Mouse (Mus musculus): ENCODE data around the gene Chchd10. TPM values are rescaled to one million over a fixed set of nuclear protein-coding genes. Genes with fewer than 3 reads are reported as not detected.
A peak's percentile ranks its signal among the peaks of the same experiment; 100 is the strongest.
"Not testable (repeated sequence)": the region's sequence is repeated elsewhere in the genome, so short reads cannot be mapped to it uniquely, and the experiment has no call there.

Gene Chchd10
- polyA plus RNA-seq (2015; fragmentation: Nextera tagmentation; extraction: Ambion mirVana) = 198 and 237 TPM in 2 replicates

- Histone ChIP-seq H3K4me3 (ENCODE audit: low read length) (peak within 1 kb of the TSS; percentile 68), H3K9me3 (ENCODE audit: low read length) (no peaks in the 10 kb centered on the region), H3K36me3 (ENCODE audit: insufficient read depth, low read length) (0 out of 2 replicates have a peak, but pooled peaks cover 1% of the 10 kb centered on the region), H3K9ac (replicated peaks; ENCODE audit: low read length) (peak within 1 kb of the TSS; percentile 93), H3K4me2 (replicated peaks; ENCODE audit: low read depth, low read length) (peak within 1 kb of the TSS; percentile 98), H3K27me3 (ENCODE audit: insufficient read depth, low read length) (no peaks in the 10 kb centered on the region), H3K4me1 (ENCODE audit: insufficient read depth, low read length) (peaks cover 45% of the 10 kb centered on the region), H3K27ac (ENCODE audit: low read length) (peak within 1 kb of the TSS; percentile 69)
- no peak for ATAC-seq (ENCODE audit: low FRiP score, low TSS enrichment)
- WGBS = 35% methylated on average over 6 of the region's 6 CpGs
These were observed at the start of gene Chchd10 for GRCm38 (mm10) chr10:75932891-75933290. TSS of gene Chchd10 (plus strand) at chr10:75933130.

- peak overlapping the region; percentile 64 for H3K27ac ChIP-seq (ENCODE audit: low read length)
- H3K4me2 ChIP-seq (replicated peaks; ENCODE audit: low read depth, low read length) = peak overlapping the region; percentile 45
- ATAC-seq (ENCODE audit: low FRiP score, low TSS enrichment) = peak; percentile 79
- peak overlapping the region; percentile 8; the same call in 1 of the 2 replicates for H3K4me3 ChIP-seq (ENCODE audit: low read length)
- H3K27me3 ChIP-seq (ENCODE audit: insufficient read depth, low read length) = no peaks in the 10 kb centered on the region
- WGBS = 2% methylated on average over 10 of the region's 10 CpGs
- H3K9me3 ChIP-seq (ENCODE audit: low read length) = no peaks in the 10 kb centered on the region
- peaks cover 11% of the 10 kb centered on the region; the same call in 1 of the 2 replicates for H3K4me1 ChIP-seq (ENCODE audit: insufficient read depth, low read length)
- H3K9ac ChIP-seq (replicated peaks; ENCODE audit: low read length) = peak overlapping the region; percentile 53; the same call in 1 of the 2 replicates
- H3K36me3 ChIP-seq (ENCODE audit: insufficient read depth, low read length) = no peaks in the 10 kb centered on the region
These were observed 49.7 kb upstream of the Chchd10 start for GRCm38 (mm10) chr10:75883232-75883552.

- ATAC-seq (ENCODE audit: low FRiP score, low TSS enrichment) = no peak
- H3K36me3 ChIP-seq (ENCODE audit: insufficient read depth, low read length) = no peaks in the 10 kb centered on the region
- H3K9me3 ChIP-seq (ENCODE audit: low read length) = no peaks in the 10 kb centered on the region
- H3K27ac ChIP-seq (ENCODE audit: low read length) = no peak overlapping the region
- H3K4me1 ChIP-seq (ENCODE audit: insufficient read depth, low read length) = peaks cover 17% of the 10 kb centered on the region
- no peak overlapping the region for H3K9ac ChIP-seq (replicated peaks; ENCODE audit: low read length)
- H3K4me3 ChIP-seq (ENCODE audit: low read length) = no peak overlapping the region
- H3K4me2 ChIP-seq (replicated peaks; ENCODE audit: low read depth, low read length) = no peak overlapping the region
- no peaks in the 10 kb centered on the region for H3K27me3 ChIP-seq (ENCODE audit: insufficient read depth, low read length)
- 94% methylated on average over 8 of the region's 8 CpGs for WGBS
These were observed 48.2 kb upstream of the Chchd10 start for GRCm38 (mm10) chr10:75884742-75885141.

GRCm38 (mm10) chr10:75887504-75887903 is 45.4 kb upstream of the Chchd10 start:
- ATAC-seq (ENCODE audit: low FRiP score, low TSS enrichment); H3K4me2 ChIP-seq (replicated peaks; ENCODE audit: low read depth, low read length); H3K36me3 ChIP-seq (ENCODE audit: insufficient read depth, low read length); H3K27me3 ChIP-seq (ENCODE audit: insufficient read depth, low read length); H3K9ac ChIP-seq (replicated peaks; ENCODE audit: low read length); H3K9me3 ChIP-seq (ENCODE audit: low read length); H3K4me3 ChIP-seq (ENCODE audit: low read length); H3K27ac ChIP-seq (ENCODE audit: low read length): not testable (repeated sequence)
- peaks cover 22% of the 10 kb centered on the region for H3K4me1 ChIP-seq (ENCODE audit: insufficient read depth, low read length)
- WGBS = 84% methylated on average over 5 of the region's 5 CpGs

GRCm38 (mm10) chr10:75889406-75890153 is 43.4 kb upstream of the Chchd10 start:
- no peak overlapping the region for H3K4me2 ChIP-seq (replicated peaks; ENCODE audit: low read depth, low read length)
- H3K4me3 ChIP-seq (ENCODE audit: low read length) = no peak overlapping the region
- 0 out of 2 replicates have a peak overlapping the region, but pooled peaks have one; percentile 10 for H3K27ac ChIP-seq (ENCODE audit: low read length)
- no peaks in the 10 kb centered on the region for H3K27me3 ChIP-seq (ENCODE audit: insufficient read depth, low read length)
- 23% methylated on average over 8 of the region's 8 CpGs for WGBS
- H3K36me3 ChIP-seq (ENCODE audit: insufficient read depth, low read length) = peaks cover 6% of the 10 kb centered on the region
- H3K9me3 ChIP-seq (ENCODE audit: low read length) = no peaks in the 10 kb centered on the region
- H3K4me1 ChIP-seq (ENCODE audit: insufficient read depth, low read length) = peaks cover 27% of the 10 kb centered on the region
- no peak for ATAC-seq (ENCODE audit: low FRiP score, low TSS enrichment)
- H3K9ac ChIP-seq (replicated peaks; ENCODE audit: low read length) = peak overlapping the region; percentile 37; the same call in 1 of the 2 replicates

- Histone ChIP-seq H3K36me3 (ENCODE audit: insufficient read depth, low read length) (peaks cover 33% of the 10 kb centered on the region), H3K4me3 (ENCODE audit: low read length) (peak within 1 kb of the TSS; percentile 51), H3K27me3 (ENCODE audit: insufficient read depth, low read length) (no peaks in the 10 kb centered on the region), H3K4me1 (ENCODE audit: insufficient read depth, low read length) (peaks cover 27% of the 10 kb centered on the region), H3K4me2 (replicated peaks; ENCODE audit: low read depth, low read length) (peak within 1 kb of the TSS; percentile 87), H3K9ac (replicated peaks; ENCODE audit: low read length) (peak within 1 kb of the TSS; percentile 54), H3K9me3 (ENCODE audit: low read length) (no peaks in the 10 kb centered on the region), H3K27ac (ENCODE audit: low read length) (peak within 1 kb of the TSS; percentile 46)
- peak; percentile 99 for ATAC-seq (ENCODE audit: low FRiP score, low TSS enrichment)
- 2% methylated on average over 50 of the region's 51 CpGs for WGBS
These were observed 39.7 kb upstream of the Chchd10 start, which contains the start of gene Derl3 for GRCm38 (mm10) chr10:75893089-75893750. TSS of gene Derl3 (plus strand) at chr10:75893413.

- Histone ChIP-seq H3K4me1 (ENCODE audit: insufficient read depth, low read length) (peaks cover 22% of the 10 kb centered on the region), H3K27me3 (ENCODE audit: insufficient read depth, low read length) (no peaks in the 10 kb centered on the region), H3K9ac (replicated peaks; ENCODE audit: low read length) (no peak overlapping the region), H3K4me3 (ENCODE audit: low read length) (no peak overlapping the region), H3K27ac (ENCODE audit: low read length) (no peak overlapping the region), H3K36me3 (ENCODE audit: insufficient read depth, low read length) (peaks cover 35% of the 10 kb centered on the region), H3K9me3 (ENCODE audit: low read length) (no peaks in the 10 kb centered on the region), H3K4me2 (replicated peaks; ENCODE audit: low read depth, low read length) (no peak overlapping the region)
- ATAC-seq (ENCODE audit: low FRiP score, low TSS enrichment) = no peak
- WGBS = 55% methylated on average over 6 of the region's 6 CpGs
These were observed 38.3 kb upstream of the Chchd10 start for GRCm38 (mm10) chr10:75894601-75895000.

- H3K4me2 ChIP-seq (replicated peaks; ENCODE audit: low read depth, low read length) = no peak overlapping the region
- no peak overlapping the region for H3K27ac ChIP-seq (ENCODE audit: low read length)
- H3K27me3 ChIP-seq (ENCODE audit: insufficient read depth, low read length) = no peaks in the 10 kb centered on the region
- WGBS = 93% methylated on average over 5 of the region's 5 CpGs
- no peaks in the 10 kb centered on the region for H3K9me3 ChIP-seq (ENCODE audit: low read length)
- no peak overlapping the region for H3K9ac ChIP-seq (replicated peaks; ENCODE audit: low read length)
- peaks cover 42% of the 10 kb centered on the region for H3K36me3 ChIP-seq (ENCODE audit: insufficient read depth, low read length)
- no peak overlapping the region for H3K4me3 ChIP-seq (ENCODE audit: low read length)
- ATAC-seq (ENCODE audit: low FRiP score, low TSS enrichment) = no peak
- peaks cover 15% of the 10 kb centered on the region for H3K4me1 ChIP-seq (ENCODE audit: insufficient read depth, low read length)
These were observed 37.2 kb upstream of the Chchd10 start for GRCm38 (mm10) chr10:75895730-75896129.

GRCm38 (mm10) chr10:75896208-75896607 is 36.7 kb upstream of the Chchd10 start:
- H3K9me3 ChIP-seq (ENCODE audit: low read length) = no peaks in the 10 kb centered on the region
- H3K4me1 ChIP-seq (ENCODE audit: insufficient read depth, low read length) = peaks cover 15% of the 10 kb centered on the region
- H3K4me2 ChIP-seq (replicated peaks; ENCODE audit: low read depth, low read length) = no peak overlapping the region
- 100% methylated on average over 1 of the region's 1 CpGs for WGBS
- H3K27me3 ChIP-seq (ENCODE audit: insufficient read depth, low read length) = no peaks in the 10 kb centered on the region
- ATAC-seq (ENCODE audit: low FRiP score, low TSS enrichment) = no peak
- H3K27ac ChIP-seq (ENCODE audit: low read length) = no peak overlapping the region
- peaks cover 46% of the 10 kb centered on the region for H3K36me3 ChIP-seq (ENCODE audit: insufficient read depth, low read length)
- H3K4me3 ChIP-seq (ENCODE audit: low read length) = no peak overlapping the region
- H3K9ac ChIP-seq (replicated peaks; ENCODE audit: low read length) = no peak overlapping the region

- no peaks in the 10 kb centered on the region for H3K27me3 ChIP-seq (ENCODE audit: insufficient read depth, low read length)
- H3K4me3 ChIP-seq (ENCODE audit: low read length) = no peak overlapping the region
- no peak overlapping the region for H3K4me2 ChIP-seq (replicated peaks; ENCODE audit: low read depth, low read length)
- 46% methylated on average over 6 of the region's 6 CpGs for WGBS
- H3K4me1 ChIP-seq (ENCODE audit: insufficient read depth, low read length) = peaks cover 14% of the 10 kb centered on the region
- peaks cover 58% of the 10 kb centered on the region for H3K36me3 ChIP-seq (ENCODE audit: insufficient read depth, low read length)
- H3K27ac ChIP-seq (ENCODE audit: low read length) = no peak overlapping the region
- no peak overlapping the region for H3K9ac ChIP-seq (replicated peaks; ENCODE audit: low read length)
- ATAC-seq (ENCODE audit: low FRiP score, low TSS enrichment) = no peak
- no peaks in the 10 kb centered on the region for H3K9me3 ChIP-seq (ENCODE audit: low read length)
These were observed 35.6 kb upstream of the Chchd10 start for GRCm38 (mm10) chr10:75897373-75897772.
